Comparison of ENCODE assay signal across 1 mouse cellular context in the genomic region with DNA sequence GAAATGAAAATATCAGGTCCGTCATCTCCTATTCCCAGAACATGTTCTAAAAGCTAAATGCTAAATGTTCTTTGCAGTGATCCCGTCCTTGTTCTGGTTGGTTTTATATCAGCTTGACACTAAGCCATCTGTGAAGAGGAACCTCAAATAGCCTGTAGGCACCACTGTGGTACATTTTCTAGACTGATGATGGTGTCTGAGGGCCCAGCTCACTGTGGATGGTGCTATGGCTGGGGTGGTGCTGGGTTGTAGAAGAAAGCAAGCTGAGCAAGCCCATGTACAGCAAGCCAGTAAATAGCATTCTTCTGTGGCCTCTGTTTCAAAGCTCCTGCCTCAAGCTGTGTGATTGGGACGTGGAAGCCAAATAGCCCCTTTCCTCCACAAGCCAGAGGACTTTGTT.
TF ChIP-seq lines count a peak whose summit lies in the region.

No protein-coding gene starts in this region.

TF ChIP-seq in CH12.LX, 34 proteins besides CTCF, POLR2A, EP300 and RAD21:
- TF ChIP-seq TBP (conservative IDR thresholded peaks at IDR 0.05; ENCODE audit: low read depth, low read length) (no peak), ETS1 (conservative IDR thresholded peaks at IDR 0.05; ENCODE audit: low read depth, low read length) (no peak), NELFE (IDR thresholded peaks at IDR 0.05; ENCODE audit: low read depth, low read length) (no peak), ELF1 (IDR thresholded peaks at IDR 0.05; ENCODE audit: low read depth, low read length) (no peak), POLR2AphosphoS2 (IDR thresholded peaks at IDR 0.05; ENCODE audit: low read depth, low read length) (no peak), ZNF384 (IDR thresholded peaks at IDR 0.05; ENCODE audit: low read depth, low read length) (no peak), MEF2A (IDR thresholded peaks at IDR 0.05; ENCODE audit: borderline replicate concordance, low read depth, low read length) (no peak)
